Mouse (Mus musculus) thymus, adult 2 months (tissue): ENCODE data around the gene Taf8.

Experiments used
- CTCF ChIP-seq: fragments of 200-500 bp; IDR thresholded peaks from 2 replicates; pipeline ENCODE4 v1.5.1; 2012; ENCODE audit warnings: mild to moderate bottlenecking, control low read depth, low read length, moderate library complexity, borderline replicate concordance; ENCODE audit not compliant: control insufficient read depth, poor library complexity, insufficient read depth; ENCODE audit errors: extremely low read depth
- POLR2A ChIP-seq: fragments of 200-500 bp; IDR thresholded peaks from 2 replicates; pipeline ENCODE4 v1.6.1; 2012; ENCODE audit warnings: mild to moderate bottlenecking, low read length, control low read depth, moderate library complexity; ENCODE audit not compliant: control insufficient read depth, poor library complexity, insufficient read depth; ENCODE audit errors: extremely low read depth

DNA sequence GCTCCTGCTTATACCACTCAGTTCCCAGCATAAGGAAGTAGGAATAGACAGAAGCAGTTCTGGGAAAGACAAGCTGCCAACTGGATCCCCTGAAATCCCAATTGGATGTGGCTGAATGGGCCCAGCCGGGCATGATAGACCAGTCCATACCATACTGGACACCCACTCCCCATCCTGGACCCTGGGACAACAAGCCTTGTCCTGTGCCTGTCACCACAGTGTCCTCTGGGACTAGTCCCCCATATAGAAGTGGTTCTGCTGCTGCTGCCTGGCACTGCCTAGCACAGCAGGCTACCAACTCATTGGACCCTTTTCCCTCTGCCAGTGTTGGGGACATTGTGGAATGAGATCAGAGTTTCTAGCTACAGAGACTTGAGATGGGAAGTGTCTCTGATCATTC is 4.0 kb upstream of the Taf8 start:
- TF ChIP-seq POLR2A = no peak
- TF ChIP-seq CTCF = no peak
